ENCODE assay signal across 15 mouse cellular contexts in genomic region chr4:91164280-91165121, GRCm38 (mm10).
"Had no signal": no experiment of that assay in that cellular context is flagged by ENCODE, and none has a peak within 500 bp of the region (broad histone marks: within the 10 kb centered on the region; RNA-seq: fewer than 3 reads in every experiment).

No protein-coding gene starts in this region.

- H3K4me1 ChIP-seq: limb, embryonic 10.5 days; liver, embryonic 15.5 days; stomach, embryonic 15.5 days had no signal

- H3K27me3 ChIP-seq: liver, embryonic 15.5 days; stomach, embryonic 15.5 days had no signal

- H3K27ac ChIP-seq: left cerebral cortex, adult 2 months; limb, embryonic 10.5 days; liver, embryonic 15.5 days; stomach, embryonic 15.5 days had no signal

- H3K4me2 ChIP-seq: liver, embryonic 11.5 days; liver, embryonic 15.5 days; stomach, embryonic 15.5 days had no signal

- H3K4me3 ChIP-seq: left cerebral cortex, adult 2 months; limb, embryonic 10.5 days; liver, embryonic 15.5 days; stomach, embryonic 15.5 days had no signal

- H3K9ac ChIP-seq: liver, embryonic 15.5 days; stomach, embryonic 15.5 days had no signal

- DNase-seq: kidney, adult 8-10 months; kidney, postnatal 25 days; lung, adult 2 months; lung, postnatal 36 days; right cerebral cortex, postnatal 4 days; spleen, adult 18-20 months; thymus, adult 2 months; thymus, postnatal 25 days had no signal

- H3K36me3 ChIP-seq: limb, embryonic 10.5 days; liver, embryonic 15.5 days; stomach, embryonic 15.5 days had no signal

- ATAC-seq: intestine, embryonic 16.5 days; lung, postnatal 0 days had no signal

- H3K9me3 ChIP-seq: limb, embryonic 10.5 days; liver, embryonic 15.5 days; stomach, embryonic 15.5 days had no signal
